Mouse (Mus musculus): Measurements from ENCODE around the gene Col3a1. TPM values are rescaled to one million over a fixed set of nuclear protein-coding genes. Genes with fewer than 3 reads are reported as not detected.

Gene Col3a1
- polyA plus RNA-seq, 1 experiment from 2014 or later, result 111 TPM

GRCm38 (mm10) chr1:45359673-45360072 is 48.3 kb downstream of the Col3a1 start:
- no peak overlapping the region for H3K9ac ChIP-seq (ENCODE audit: low read depth, low read length)
- no peak overlapping the region for H3K4me3 ChIP-seq (ENCODE audit: low read depth, low read length)
- H3K36me3 ChIP-seq (ENCODE audit: control insufficient read depth, insufficient read depth, low read length), result no peaks in the 10 kb centered on the region
- ATAC-seq, result no peak
- H3K4me1 ChIP-seq (ENCODE audit: control insufficient read depth, insufficient read depth, low read length), result no peaks in the 10 kb centered on the region
- no peak overlapping the region for H3K27ac ChIP-seq (ENCODE audit: low read length)
- H3K4me2 ChIP-seq (ENCODE audit: low read length), result no peak overlapping the region
- H3K27me3 ChIP-seq (ENCODE audit: control insufficient read depth, insufficient read depth, low read depth, low read length), result no peaks in the 10 kb centered on the region
- WGBS, result 72% methylated on average over 2 of the region's 2 CpGs
- no peaks in the 10 kb centered on the region for H3K9me3 ChIP-seq (replicated peaks; ENCODE audit: control insufficient read depth, low read length, poor library complexity, severe bottlenecking)

- no peak for ATAC-seq
- Histone ChIP-seq H3K27ac (ENCODE audit: low read length) (no peak overlapping the region), H3K4me1 (ENCODE audit: control insufficient read depth, insufficient read depth, low read length) (no peaks in the 10 kb centered on the region), H3K4me3 (ENCODE audit: low read depth, low read length) (no peak overlapping the region), H3K4me2 (ENCODE audit: low read length) (no peak overlapping the region), H3K9ac (ENCODE audit: low read depth, low read length) (no peak overlapping the region), H3K9me3 (replicated peaks; ENCODE audit: control insufficient read depth, low read length, poor library complexity, severe bottlenecking) (no peaks in the 10 kb centered on the region), H3K27me3 (ENCODE audit: control insufficient read depth, insufficient read depth, low read depth, low read length) (no peaks in the 10 kb centered on the region), H3K36me3 (ENCODE audit: control insufficient read depth, insufficient read depth, low read length) (no peaks in the 10 kb centered on the region)
- 93% methylated on average over 2 of the region's 2 CpGs for WGBS
Measured at GRCm38 (mm10) chr1:45363274-45363673, 51.9 kb downstream of the Col3a1 start.

- Histone ChIP-seq H3K4me2 (ENCODE audit: low read length) (no peak overlapping the region), H3K27me3 (ENCODE audit: control insufficient read depth, insufficient read depth, low read depth, low read length) (no peaks in the 10 kb centered on the region), H3K9ac (ENCODE audit: low read depth, low read length) (no peak overlapping the region), H3K36me3 (ENCODE audit: control insufficient read depth, insufficient read depth, low read length) (no peaks in the 10 kb centered on the region), H3K27ac (ENCODE audit: low read length) (no peak overlapping the region), H3K4me1 (ENCODE audit: control insufficient read depth, insufficient read depth, low read length) (no peaks in the 10 kb centered on the region), H3K4me3 (ENCODE audit: low read depth, low read length) (no peak overlapping the region), H3K9me3 (replicated peaks; ENCODE audit: control insufficient read depth, low read length, poor library complexity, severe bottlenecking) (no peaks in the 10 kb centered on the region)
- ATAC-seq, result no peak
- 77% methylated on average over 1 of the region's 1 CpGs for WGBS
Measured at GRCm38 (mm10) chr1:45365427-45365826, 54.1 kb downstream of the Col3a1 start.

GRCm38 (mm10) chr1:45379992-45380690 is 68.8 kb downstream of the Col3a1 start:
- no peak for ATAC-seq
- Histone ChIP-seq H3K4me3 (ENCODE audit: low read depth, low read length) (no peak overlapping the region), H3K4me1 (ENCODE audit: control insufficient read depth, insufficient read depth, low read length) (no peaks in the 10 kb centered on the region), H3K27ac (ENCODE audit: low read length) (no peak overlapping the region), H3K36me3 (ENCODE audit: control insufficient read depth, insufficient read depth, low read length) (no peaks in the 10 kb centered on the region), H3K9me3 (replicated peaks; ENCODE audit: control insufficient read depth, low read length, poor library complexity, severe bottlenecking) (no peaks in the 10 kb centered on the region), H3K9ac (ENCODE audit: low read depth, low read length) (no peak overlapping the region), H3K27me3 (ENCODE audit: control insufficient read depth, insufficient read depth, low read depth, low read length) (no peaks in the 10 kb centered on the region), H3K4me2 (ENCODE audit: low read length) (no peak overlapping the region)
- 90% methylated on average over 7 of the region's 7 CpGs for WGBS

- ATAC-seq, result no peak
- Histone ChIP-seq H3K36me3 (ENCODE audit: control insufficient read depth, insufficient read depth, low read length) (no peaks in the 10 kb centered on the region), H3K9ac (ENCODE audit: low read depth, low read length) (no peak overlapping the region), H3K27ac (ENCODE audit: low read length) (no peak overlapping the region), H3K9me3 (replicated peaks; ENCODE audit: control insufficient read depth, low read length, poor library complexity, severe bottlenecking) (no peaks in the 10 kb centered on the region), H3K4me2 (ENCODE audit: low read length) (no peak overlapping the region), H3K4me3 (ENCODE audit: low read depth, low read length) (no peak overlapping the region), H3K27me3 (ENCODE audit: control insufficient read depth, insufficient read depth, low read depth, low read length) (no peaks in the 10 kb centered on the region), H3K4me1 (ENCODE audit: control insufficient read depth, insufficient read depth, low read length) (no peaks in the 10 kb centered on the region)
- WGBS, result 98% methylated on average over 2 of the region's 2 CpGs
Measured at GRCm38 (mm10) chr1:45381866-45382265, 70.5 kb downstream of the Col3a1 start.

Small RNAs within 50 kb of the gene (microRNA-seq; reads per million reads assigned to microRNA genes)
- not detected for gene Gm47302

Other genes with a start within 250 kb of the Col3a1 start
- 9.4 and 10.7 TPM in 2 replicates for gene Col5a2, start 191.7 kb downstream of the Col3a1 start, polyA plus RNA-seq (2015; fragmentation: Nextera tagmentation; extraction: Ambion mirVana)